Mouse (Mus musculus) adrenal gland, postnatal 0 days (tissue): Measurements from ENCODE around the gene Ppp4r3b. TPM values are rescaled to one million over a fixed set of nuclear protein-coding genes. Genes with fewer than 3 reads are reported as not detected.

ENCODE experiments used
- polyA plus RNA-seq: library from polyadenylated mRNA; unstranded; fragments of >200 nt; fragmentation: Nextera tagmentation; extraction: Ambion mirVana; gene quantifications from 2 replicates; pipeline ENCODE4 v1.2.1, GENCODE M21; 2015

The Ppp4r3b gene
- polyA plus RNA-seq = 50.2 and 78.9 TPM in 2 replicates

DNA sequence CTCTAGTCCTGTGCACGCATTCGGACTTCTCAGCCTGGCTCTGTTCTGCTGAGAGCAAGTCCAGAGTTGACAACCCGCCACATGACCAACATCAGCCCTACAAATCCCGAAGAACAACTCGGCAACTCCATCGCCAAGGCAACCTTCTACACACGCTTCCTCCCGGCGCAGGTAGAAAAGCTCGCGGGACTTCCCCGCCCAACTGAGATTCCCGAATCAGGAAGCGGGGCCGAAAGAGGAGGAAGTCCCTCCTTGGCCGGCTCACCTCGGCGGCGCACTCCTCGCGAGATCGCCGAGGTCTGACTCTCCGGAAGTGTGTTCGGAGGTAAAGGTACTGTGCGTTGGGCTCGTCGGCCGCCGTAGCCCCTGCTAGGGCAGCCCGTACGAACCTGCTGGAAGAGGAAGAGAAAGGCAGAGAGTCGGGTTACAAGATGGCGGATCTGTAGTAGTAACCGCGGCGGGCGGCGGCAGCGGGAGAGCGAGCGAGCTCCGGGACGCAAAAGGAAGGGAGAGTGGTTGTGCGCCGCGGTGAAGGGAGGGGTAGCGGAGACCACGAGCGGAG is at the start of gene Ppp4r3b:
Ppp4r3b (plus strand) TSS at position 328 of the 562 bp plus-strand sequence.

GRCm38 (mm10) chr11:29130385-29131355 is 42.0 kb upstream of the Ppp4r3b start, which contains the start of gene Pnpt1:
TSS of gene Pnpt1 (plus strand) at chr11:29130744.

GRCm38 (mm10) chr11:29246883-29247650 is 74.4 kb downstream of the Ppp4r3b start, which contains the start of gene Cfap36:
TSS of gene Cfap36 (minus strand) at chr11:29247409.

Other genes with a start within 250 kb of the Ppp4r3b start
- 33.0 and 46.3 TPM in 2 replicates for gene Pnpt1, start 42.1 kb upstream of the Ppp4r3b start, polyA plus RNA-seq
- gene Cfap36, start 74.5 kb downstream of the Ppp4r3b start, polyA plus RNA-seq = 103 and 122 TPM in 2 replicates
- gene Ccdc88a, start 200.8 kb downstream of the Ppp4r3b start, polyA plus RNA-seq = 20.0 and 21.1 TPM in 2 replicates